Mouse (Mus musculus) myocyte (in vitro differentiated cells): ENCODE data around the gene Zbtb1.

Source experiments
- CEBPB ChIP-seq: IDR thresholded peaks from 2 replicates; pipeline ENCODE4 v1.6.1; 2011; ENCODE audit warnings: mild to moderate bottlenecking, moderate library complexity; ENCODE audit not compliant: poor library complexity, insufficient read depth, severe bottlenecking
- MAX ChIP-seq: IDR thresholded peaks from one replicate; pipeline ENCODE4 v1.6.1; 2011; ENCODE audit warnings: low read depth, mild to moderate bottlenecking, control low read depth
- MYOD1 ChIP-seq, 3 experiments: IDR thresholded peaks; one replicate each; pipeline ENCODE4 v1.6.1; 2011; ENCODE audit warnings: control low read depth in 2 of 3, low read depth in 2 of 3, mild to moderate bottlenecking in 2 of 3, moderate library complexity in 1 of 3; ENCODE audit not compliant: insufficient read length in 2 of 3, control insufficient read depth in 1 of 3
- POLR2A ChIP-seq: IDR thresholded peaks from one replicate; pipeline ENCODE4 v1.6.1; 2011; ENCODE audit warnings: low read depth, mild to moderate bottlenecking, control low read depth, moderate library complexity; ENCODE audit not compliant: insufficient read length

GRCm38 (mm10) chr12:76409166-76409565 is 39.1 kb downstream of the Zbtb1 start:
- TF ChIP-seq POLR2A = no peak
- TF ChIP-seq CEBPB = no peak
- TF ChIP-seq MAX = no peak
- no peak for TF ChIP-seq MYOD1 (IDR thresholded peaks at IDR 0.05; ENCODE audit: control insufficient read depth in 1 of 3, insufficient read length in 2 of 3, low read depth in 2 of 3)
